Mouse (Mus musculus) gastrocnemius, adult 18-20 months (tissue): Measurements from ENCODE around the gene Rangrf. TPM values are rescaled to one million over a fixed set of nuclear protein-coding genes. Genes with fewer than 3 reads are reported as not detected.
"Not testable (repeated sequence)": the region's sequence is repeated elsewhere in the genome, so short reads cannot be mapped to it uniquely, and the experiment has no call there.

Experiments used
- DNase-seq: peaks from one replicate; pipeline ENCODE4 v3.0.0; 2021; ENCODE audit warnings: low spot score
- microRNA-seq: library from miRNA; unstranded; fragments of <30 nt; microRNA quantifications from one replicate; pipeline ENCODE4 v1.2.0, GENCODE M21; 2021
- total RNA-seq, 2 experiments: library from RNA; stranded (reverse); gene quantifications; 2 replicates each; pipeline ENCODE4 v1.2.3; 2021

Rangrf gene
- total RNA-seq, 2 experiments from 2014 or later: 59.5 to 62.4 TPM

- no peak for DNase-seq
Observed at GRCm38 (mm10) chr11:68946806-68947440, 28.1 kb downstream of the Rangrf start.

GRCm38 (mm10) chr11:68946001-68946400 lies 29.0 kb downstream of the Rangrf start:
- DNase-seq: no peak

DNA sequence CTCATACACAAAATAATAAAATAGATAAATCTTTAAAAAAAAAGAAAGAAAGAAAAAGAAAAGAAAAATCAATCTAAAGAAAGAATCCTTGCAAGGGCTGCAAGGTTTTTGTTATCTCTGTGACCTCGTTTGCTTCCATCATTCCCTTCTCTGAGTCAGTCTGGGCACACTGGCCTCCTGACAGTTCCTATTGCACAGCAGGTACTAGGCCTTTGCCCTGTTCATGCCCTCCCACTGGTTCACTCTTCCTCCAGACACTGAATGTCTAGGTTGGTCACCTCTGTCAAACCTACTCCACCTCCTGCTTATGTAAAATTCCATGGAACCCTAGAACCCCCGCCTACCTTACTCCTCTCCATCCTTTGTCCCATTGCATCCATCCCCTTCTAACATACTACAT lies 29.7 kb downstream of the Rangrf start:
- no peak for DNase-seq

GRCm38 (mm10) chr11:68942731-68943130 lies 32.3 kb downstream of the Rangrf start:
- no peak for DNase-seq

- no peak for DNase-seq
Observed at GRCm38 (mm10) chr11:68940516-68940915, 34.5 kb downstream of the Rangrf start.

- DNase-seq: peak; percentile 93
Observed at GRCm38 (mm10) chr11:68939451-68940304, 35.3 kb downstream of the Rangrf start.

- not testable (repeated sequence) for DNase-seq
Observed at GRCm38 (mm10) chr11:68936951-68937350, 38.0 kb downstream of the Rangrf start.

GRCm38 (mm10) chr11:68933885-68934507 lies 41.0 kb downstream of the Rangrf start:
- DNase-seq: no peak

GRCm38 (mm10) chr11:68929947-68930346 lies 45.0 kb downstream of the Rangrf start:
- no peak for DNase-seq

DNA sequence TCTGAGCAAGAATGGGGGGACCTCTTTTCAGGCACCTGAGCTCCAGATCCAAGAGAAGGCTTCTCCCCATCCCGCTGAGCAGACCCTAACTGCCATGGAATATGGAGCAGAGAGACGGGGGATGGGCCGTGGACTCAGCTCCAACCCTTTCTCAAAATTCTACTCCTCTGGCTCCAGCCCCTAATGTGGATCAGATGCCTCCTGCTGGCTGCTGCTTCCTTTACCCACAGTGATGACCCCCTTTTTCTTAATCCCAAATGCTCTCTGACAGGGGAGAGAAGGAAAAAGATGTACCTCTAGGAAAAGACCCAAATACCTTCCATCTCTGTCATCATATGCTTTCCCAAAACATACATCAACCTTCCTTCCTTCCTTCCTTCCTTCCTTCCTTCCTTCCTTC lies 48.0 kb downstream of the Rangrf start, which contains the start of gene Odf4:
Gene Odf4 (minus strand): TSS at position 101 of the 400 bp plus-strand sequence.
- no peak for DNase-seq

- no peak for DNase-seq
Observed at GRCm38 (mm10) chr11:68924749-68925148, 50.2 kb downstream of the Rangrf start.

GRCm38 (mm10) chr11:68923191-68923590 lies 51.8 kb downstream of the Rangrf start:
- DNase-seq: no peak

Small RNAs within 50 kb of the gene (microRNA-seq; reads per million reads assigned to microRNA genes)
- not detected for gene Mir3062

Other genes with a start within 250 kb of the Rangrf start
- gene Ndel1, start 103.3 kb downstream of the Rangrf start, total RNA-seq: 100 to 1,000 TPM in 1 of 2 experiments, 10 to 100 TPM in 1; 78.2 to 106 TPM
- not detected for gene Rnf222, start 86.6 kb downstream of the Rangrf start, total RNA-seq
- 100 to 1,000 TPM; 639 to 682 TPM for gene Rpl26, start 73.6 kb downstream of the Rangrf start, total RNA-seq
- not detected for gene Odf4, start 48.1 kb downstream of the Rangrf start, total RNA-seq
- 1 to 10 TPM; 5.8 to 9.7 TPM for gene Arhgef15, start 17.7 kb downstream of the Rangrf start, total RNA-seq
- 1 to 10 TPM; 4.8 to 5.2 TPM for gene Slc25a35, start 7.1 kb downstream of the Rangrf start, total RNA-seq
- gene Pfas, start 33.3 kb upstream of the Rangrf start, total RNA-seq: 1 to 10 TPM; 7.0 to 9.6 TPM
- gene Ctc1, start 40.7 kb upstream of the Rangrf start, total RNA-seq: 1 to 10 TPM; 9.4 to 9.5 TPM
- not detected for gene Aurkb, start 70.5 kb upstream of the Rangrf start, total RNA-seq
- gene Borcs6, start 84.5 kb upstream of the Rangrf start, total RNA-seq: 10 to 100 TPM; 20.0 to 23.5 TPM
- 1 to 10 TPM; 3.5 to 3.7 TPM for gene Tmem107, start 95.6 kb upstream of the Rangrf start, total RNA-seq
- gene Vamp2, start 113.3 kb upstream of the Rangrf start, total RNA-seq: 10 to 100 TPM; 37.4 to 39.3 TPM
- 10 to 100 TPM; 41.9 to 72.2 TPM for gene Per1, start 120.0 kb upstream of the Rangrf start, total RNA-seq
- gene Hes7, start 145.2 kb upstream of the Rangrf start, total RNA-seq: not detected
- gene 9130213A22Rik, start 147.4 kb upstream of the Rangrf start, total RNA-seq: not detected
- gene Aloxe3, start 150.7 kb upstream of the Rangrf start, total RNA-seq: not detected
- gene Alox12b, start 181.8 kb upstream of the Rangrf start, total RNA-seq: not detected
- gene Alox8, start 222.7 kb upstream of the Rangrf start, total RNA-seq: not detected